Mouse (Mus musculus) cerebellum, adult 2 months (tissue): ENCODE measurements at regions not wholly inside any gene's neighbourhood (a gene's known extent, or its start where the extent isn't known, plus 50 kb on each side); places are given as distances from the start of the nearest gene placed in this dataset.

Source experiments
- DNase-seq, 2 experiments: peaks; one replicate each; pipeline ENCODE4 v3.0.0; 2021
- H3K27ac ChIP-seq: fragments of 200-500 bp; 2 replicates; pipeline ENCODE4 v1.5.1; 2012; ENCODE audit warnings: low read length, control low read depth, inconsistent platforms; ENCODE audit not compliant: insufficient read depth
- H3K27me3 ChIP-seq: fragments of 200-500 bp; 2 replicates; pipeline ENCODE4 v1.6.1; 2012; ENCODE audit warnings: inconsistent platforms, mild to moderate bottlenecking, low read length, moderate library complexity; ENCODE audit not compliant: control insufficient read depth, insufficient read depth
- H3K4me1 ChIP-seq: fragments of 200-500 bp; 2 replicates; pipeline ENCODE4 v1.6.1; 2011; ENCODE audit warnings: low read length; ENCODE audit not compliant: control insufficient read depth, insufficient read depth
- H3K4me3 ChIP-seq: fragments of 200-500 bp; replicated peaks from 2 replicates; pipeline ENCODE3; 2011; ENCODE audit warnings: mild to moderate bottlenecking, low read depth, low read length, control low read depth; ENCODE audit not compliant: insufficient read depth
- CTCF ChIP-seq: fragments of 200-500 bp; IDR thresholded peaks from 2 replicates; pipeline ENCODE4 v1.5.1; 2011; ENCODE audit warnings: low read depth, mild to moderate bottlenecking, control low read depth, low read length, moderate library complexity, borderline replicate concordance; ENCODE audit not compliant: insufficient read depth
- POLR2A ChIP-seq: fragments of 200-500 bp; IDR thresholded peaks from 2 replicates; pipeline ENCODE4 v1.6.1; 2011; ENCODE audit warnings: low read length, control low read depth, borderline replicate concordance; ENCODE audit not compliant: insufficient read depth
- WGBS: fragments of 180-500 bp; shearing (Covaris S2); methylation state at CpG from one replicate; pipeline ENCODE4 v1.1.7; 2018; 5-methylcytosine and 5-hydroxymethylcytosine counted together

DNA sequence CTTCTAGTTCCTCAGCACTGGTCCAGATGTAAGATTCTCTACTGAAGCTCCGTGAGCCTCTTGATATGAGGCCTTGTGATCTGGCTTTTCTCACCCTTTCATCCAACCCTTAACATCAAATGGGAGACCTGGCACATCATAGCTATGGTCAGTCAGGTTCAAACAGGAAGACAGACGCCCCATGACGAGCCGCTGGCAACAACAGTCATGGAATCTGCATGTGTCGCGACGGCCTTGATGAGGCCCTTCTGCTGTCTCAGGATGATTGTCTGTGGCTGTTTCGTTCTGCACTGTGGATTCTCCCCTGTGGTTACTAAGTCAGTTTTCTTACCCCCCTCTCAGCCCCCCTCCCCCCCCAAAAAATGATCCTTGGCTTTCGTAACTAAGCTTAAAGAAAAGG is 144.9 kb downstream of the Ndfip2 start:
- Histone ChIP-seq H3K27me3 (no peaks in the 10 kb centered on the region), H3K27ac (no peak overlapping the region), H3K4me3 (no peak overlapping the region), H3K4me1 (no peaks in the 10 kb centered on the region)
- DNase-seq: no peak
- TF ChIP-seq CTCF: no peak
- TF ChIP-seq POLR2A: no peak
- 67% methylated on average over 9 of the region's 9 CpGs for WGBS

DNA sequence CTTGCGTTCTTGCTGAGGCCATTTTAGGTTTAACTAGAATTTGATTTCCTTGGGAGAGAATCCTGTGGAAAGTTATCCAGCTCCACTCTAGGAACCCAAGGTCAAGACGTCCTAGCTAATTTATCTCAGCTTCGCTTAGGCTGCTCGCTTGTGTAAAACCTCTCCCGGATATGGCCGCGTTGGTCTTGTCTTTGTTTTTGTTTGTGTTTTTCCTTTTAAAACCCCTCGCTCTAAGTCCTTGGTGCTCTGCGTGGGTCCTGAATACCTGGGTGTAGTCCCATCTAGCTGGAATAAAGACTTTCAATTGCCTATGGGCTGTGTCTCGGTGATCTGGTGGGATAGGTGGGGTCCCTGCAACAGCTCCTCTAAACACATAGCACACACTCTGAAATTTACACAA is 144.2 kb downstream of the Ndfip2 start:
- H3K4me3 ChIP-seq: no peak overlapping the region
- DNase-seq: no peak
- no peak overlapping the region for H3K27ac ChIP-seq
- no peaks in the 10 kb centered on the region for H3K27me3 ChIP-seq
- H3K4me1 ChIP-seq: no peaks in the 10 kb centered on the region
- 96% methylated on average over 10 of the region's 10 CpGs for WGBS
- no peak for TF ChIP-seq POLR2A
- no peak for TF ChIP-seq CTCF

DNA sequence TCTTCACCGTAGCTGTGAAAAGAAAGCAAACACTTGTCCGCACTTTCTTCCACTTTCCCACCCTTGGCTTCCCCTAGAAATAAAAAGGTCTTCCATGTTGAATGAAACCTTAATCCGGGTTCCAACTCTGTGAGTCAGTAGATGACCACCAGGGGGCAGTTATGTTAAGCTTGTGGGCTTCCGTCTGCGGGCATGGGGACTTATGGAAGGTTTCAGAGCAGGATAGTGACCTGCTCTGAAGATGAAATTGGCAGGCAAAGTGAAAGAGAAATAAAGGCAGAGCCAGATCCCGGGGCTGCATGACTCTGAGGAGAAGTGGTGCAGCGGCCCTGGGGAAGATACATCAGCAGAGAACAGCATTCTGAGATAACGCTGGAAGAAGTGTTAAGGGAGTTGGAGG is 139.1 kb downstream of the Ndfip2 start:
- no peak overlapping the region for H3K27ac ChIP-seq
- no peaks in the 10 kb centered on the region for H3K4me1 ChIP-seq
- H3K4me3 ChIP-seq: peak overlapping the region; percentile 41
- peak; percentile 71 to 74 for DNase-seq
- 18% methylated on average over 8 of the region's 8 CpGs for WGBS
- TF ChIP-seq POLR2A: no peak
- TF ChIP-seq CTCF: peak; percentile 77
- no peaks in the 10 kb centered on the region for H3K27me3 ChIP-seq

DNA sequence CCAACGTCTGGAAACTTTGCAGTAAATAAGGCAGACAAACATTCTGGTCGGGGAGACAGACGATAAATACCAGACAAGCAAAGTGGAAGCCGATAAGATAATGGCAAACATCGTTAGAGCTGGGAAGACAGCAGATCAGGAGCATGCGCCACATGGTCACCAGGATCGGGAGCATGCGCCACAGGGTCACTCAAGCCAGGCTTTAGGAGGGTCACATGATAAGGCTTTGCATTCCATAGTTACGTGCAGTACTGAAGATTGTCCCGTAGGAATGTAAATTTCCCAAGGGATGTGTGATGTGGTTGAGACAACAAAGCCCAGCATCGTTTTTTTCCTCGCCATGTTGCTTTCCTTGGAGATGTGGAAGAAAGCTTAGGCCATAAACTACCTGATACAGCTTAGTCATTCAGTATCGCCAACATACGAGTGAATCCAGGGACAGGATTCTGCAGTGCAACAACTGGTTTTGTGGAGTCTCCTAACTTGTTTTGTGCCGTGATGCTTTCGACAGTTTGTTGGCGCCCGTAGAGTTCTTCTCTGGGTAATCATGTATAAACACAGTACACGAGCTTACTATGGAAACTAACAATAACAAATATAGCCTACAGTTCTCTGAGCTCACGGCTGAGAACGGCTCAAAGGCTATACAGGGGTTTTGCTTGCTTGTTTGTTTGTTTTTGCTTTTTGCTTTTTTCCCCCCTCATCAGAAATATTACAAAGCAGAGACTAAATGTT is 133.9 kb downstream of the Ndfip2 start:
- no peaks in the 10 kb centered on the region for H3K27me3 ChIP-seq
- H3K4me1 ChIP-seq: no peaks in the 10 kb centered on the region
- H3K4me3 ChIP-seq: no peak overlapping the region
- DNase-seq: no peak
- WGBS: 80% methylated on average over 21 of the region's 21 CpGs
- TF ChIP-seq CTCF (no peak), POLR2A (no peak)
- no peak overlapping the region for H3K27ac ChIP-seq

DNA sequence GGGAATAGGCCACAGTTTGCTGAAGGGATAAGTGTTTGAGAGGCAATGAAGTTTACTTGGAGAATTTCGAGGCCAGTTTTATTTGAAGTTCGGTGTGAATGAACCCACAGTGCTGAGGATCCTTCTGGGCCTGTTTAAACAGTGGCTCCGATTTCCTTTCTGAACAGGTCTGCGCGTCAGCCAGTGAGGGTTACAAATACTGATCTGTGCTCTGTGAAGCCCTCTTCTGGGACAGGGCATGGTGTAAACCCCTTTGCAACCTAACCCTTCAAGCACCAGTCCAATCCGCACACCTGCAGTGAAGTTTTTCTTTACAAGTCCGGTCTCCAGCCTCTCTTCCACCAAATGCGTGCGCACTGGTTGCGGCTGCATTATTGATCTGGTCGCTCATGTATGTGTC is 133.1 kb downstream of the Ndfip2 start:
- TF ChIP-seq POLR2A (no peak), CTCF (no peak)

DNA sequence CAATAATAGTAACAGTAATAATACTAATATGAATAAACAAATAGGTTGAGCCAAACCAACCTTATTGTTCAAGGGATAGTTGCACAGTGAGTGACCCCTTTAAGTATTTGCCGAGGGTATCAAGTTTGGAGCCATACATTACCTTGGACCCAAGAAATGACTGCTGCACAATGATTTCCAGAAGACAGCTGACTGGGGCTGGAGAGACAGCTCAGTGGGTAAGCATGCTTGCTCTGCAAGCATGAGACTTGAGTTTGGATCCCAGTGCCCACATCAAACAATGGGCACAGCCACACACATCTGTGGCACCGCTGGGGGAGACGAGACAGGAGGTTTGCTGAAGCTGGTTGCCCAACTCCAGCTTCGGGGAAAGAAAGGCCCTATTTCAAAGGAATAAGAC is 126.7 kb downstream of the Ndfip2 start:
- Histone ChIP-seq H3K4me1 (no peaks in the 10 kb centered on the region), H3K27ac (no peak overlapping the region), H3K4me3 (no peak overlapping the region), H3K27me3 (no peaks in the 10 kb centered on the region)
- DNase-seq: no peak
- TF ChIP-seq CTCF (no peak), POLR2A (no peak)
- 85% methylated on average over 4 of the region's 4 CpGs for WGBS

More for the DNA sequence above, 133.1 kb downstream of the Ndfip2 start:
- DNase-seq: no peak
- Histone ChIP-seq H3K4me3 (no peak overlapping the region), H3K27me3 (no peaks in the 10 kb centered on the region), H3K27ac (no peak overlapping the region), H3K4me1 (no peaks in the 10 kb centered on the region)
- 94% methylated on average over 11 of the region's 11 CpGs for WGBS

DNA sequence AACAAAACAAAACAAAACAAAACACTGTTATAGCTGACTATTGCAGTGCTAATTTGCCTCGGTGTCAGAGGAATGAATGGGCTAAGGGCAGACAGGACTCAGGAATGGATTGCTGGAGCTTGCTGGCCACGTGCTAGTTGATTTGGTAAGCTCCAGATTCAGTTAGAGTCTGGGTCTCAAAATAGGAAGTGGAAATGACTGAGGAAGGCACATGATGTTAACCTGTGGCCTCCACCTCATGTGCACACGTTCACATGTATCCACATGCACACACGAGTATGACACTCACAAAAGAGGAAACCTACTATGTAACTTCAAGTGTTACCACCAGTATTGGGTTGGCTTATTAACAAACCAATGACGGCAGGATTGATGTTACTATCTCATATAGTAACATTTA is 125.0 kb downstream of the Ndfip2 start:
- no peak overlapping the region for H3K4me3 ChIP-seq
- 81% methylated on average over 5 of the region's 5 CpGs for WGBS
- TF ChIP-seq CTCF (no peak), POLR2A (no peak)
- no peaks in the 10 kb centered on the region for H3K27me3 ChIP-seq
- no peak overlapping the region for H3K27ac ChIP-seq
- H3K4me1 ChIP-seq: no peaks in the 10 kb centered on the region
- DNase-seq: no peak

DNA sequence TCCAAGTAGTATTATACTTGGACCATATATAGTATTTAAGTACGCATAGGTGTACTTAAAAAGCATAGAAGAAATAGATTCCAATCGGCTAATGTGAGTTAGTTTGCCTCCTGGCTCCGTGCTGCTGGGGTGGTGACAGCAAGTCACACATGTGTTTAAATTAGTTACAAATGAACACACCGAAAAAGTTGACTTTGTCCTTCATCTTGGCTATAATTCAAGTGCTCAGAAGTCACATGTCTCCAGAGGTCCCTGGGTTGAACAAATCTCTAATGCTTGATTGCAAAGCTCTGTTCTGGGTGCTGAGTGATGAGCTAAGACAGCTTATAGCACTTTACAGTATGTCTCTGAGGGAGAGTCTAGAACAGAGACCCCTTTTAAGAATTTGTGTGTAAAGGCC is 121.7 kb downstream of the Ndfip2 start:
- no peak overlapping the region for H3K27ac ChIP-seq
- no peak for TF ChIP-seq POLR2A
- TF ChIP-seq CTCF: no peak
- H3K4me1 ChIP-seq: no peaks in the 10 kb centered on the region
- DNase-seq: no peak
- 42% methylated on average over 4 of the region's 4 CpGs for WGBS
- H3K27me3 ChIP-seq: no peaks in the 10 kb centered on the region
- no peak overlapping the region for H3K4me3 ChIP-seq
